Mouse (Mus musculus): ENCODE measurements around the gene Sco1.

GRCm38 (mm10) chr11:67110168-67110948, 57.9 kb downstream of the Sco1 start:
- no peak for TF ChIP-seq POLR2A (IDR thresholded peaks at IDR 0.05; ENCODE audit: borderline replicate concordance, control insufficient read depth, low read depth, low read length)
- peak; percentile 83 for TF ChIP-seq CTCF (IDR thresholded peaks at IDR 0.05; ENCODE audit: control insufficient read depth, insufficient read depth, low read length)
